Mouse (Mus musculus): ENCODE data around the gene Krtcap2.

Krtcap2 gene

GRCm38 (mm10) chr3:89251365-89251895 lies 5.7 kb downstream of the Krtcap2 start:
- DNase-seq = peak; percentile 77 to 86

GRCm38 (mm10) chr3:89254994-89255393 lies 9.2 kb downstream of the Krtcap2 start:
- no peak for DNase-seq

- no peak for DNase-seq
Measured at GRCm38 (mm10) chr3:89256177-89256576, 10.4 kb downstream of the Krtcap2 start.

GRCm38 (mm10) chr3:89259076-89259475 lies 13.3 kb downstream of the Krtcap2 start, which contains the start of gene Dpm3:
TSS of gene Dpm3 (plus strand) at chr3:89259358.
- DNase-seq = no peak

- no peak for DNase-seq
Measured at GRCm38 (mm10) chr3:89260211-89260610, 14.4 kb downstream of the Krtcap2 start.

GRCm38 (mm10) chr3:89262417-89262816 lies 16.7 kb downstream of the Krtcap2 start:
- no peak for DNase-seq

GRCm38 (mm10) chr3:89266439-89266893 lies 20.7 kb downstream of the Krtcap2 start:
- peak; percentile 72 to 82 for DNase-seq

GRCm38 (mm10) chr3:89268916-89269315 lies 23.1 kb downstream of the Krtcap2 start:
- DNase-seq = no peak

- peak; percentile 84 to 87 for DNase-seq
Measured at GRCm38 (mm10) chr3:89270051-89270755, 24.4 kb downstream of the Krtcap2 start, which contains the start of gene Slc50a1. TSS of gene Slc50a1 (minus strand) at chr3:89270570.

GRCm38 (mm10) chr3:89270891-89271290 lies 25.1 kb downstream of the Krtcap2 start:
- DNase-seq = no peak

GRCm38 (mm10) chr3:89271760-89272159 lies 26.0 kb downstream of the Krtcap2 start:
- no peak for DNase-seq

- DNase-seq = no peak
Measured at GRCm38 (mm10) chr3:89276061-89276460, 30.3 kb downstream of the Krtcap2 start.

- no peak for DNase-seq
Measured at GRCm38 (mm10) chr3:89277281-89278021, 31.7 kb downstream of the Krtcap2 start.

GRCm38 (mm10) chr3:89278107-89278506 lies 32.3 kb downstream of the Krtcap2 start:
- no peak for DNase-seq

GRCm38 (mm10) chr3:89278643-89279042 lies 32.9 kb downstream of the Krtcap2 start:
- no peak for DNase-seq

GRCm38 (mm10) chr3:89279153-89279890 lies 33.6 kb downstream of the Krtcap2 start:
- DNase-seq = peak in 1 of 2 experiments; percentile 24

GRCm38 (mm10) chr3:89280050-89280605 lies 34.4 kb downstream of the Krtcap2 start:
- no peak for DNase-seq

- no peak for DNase-seq
Measured at GRCm38 (mm10) chr3:89280606-89281511, 35.1 kb downstream of the Krtcap2 start, which contains the start of gene Efna1. TSS of gene Efna1 (minus strand) at chr3:89281142.

GRCm38 (mm10) chr3:89281579-89282290 lies 36.0 kb downstream of the Krtcap2 start:
- peak; percentile 78 to 79 for DNase-seq

- no peak for DNase-seq
Measured at GRCm38 (mm10) chr3:89282291-89282643, 36.5 kb downstream of the Krtcap2 start.

GRCm38 (mm10) chr3:89284261-89284660 lies 38.5 kb downstream of the Krtcap2 start:
- no peak for DNase-seq
